Mouse (Mus musculus) activated CD4-positive, CD25-positive, alpha-beta regulatory T cell, adult 4 months (primary cell): ENCODE results near the gene Hvcn1. TPM values are rescaled to one million over a fixed set of nuclear protein-coding genes. Genes with fewer than 3 reads are reported as not detected.

Source experiments
- ATAC-seq: one replicate; pipeline ENCODE4 v1.8.0; 2017
- polyA plus RNA-seq, 2 experiments: library from polyadenylated mRNA; unstranded; fragments of 100-300 nt; shearing (Covaris generic); gene quantifications; one replicate each; pipeline ENCODE4 v1.2.1; 2017

Hvcn1 gene
- polyA plus RNA-seq, 2 experiments from 2014 or later, result 39.5 to 46.5 TPM

DNA sequence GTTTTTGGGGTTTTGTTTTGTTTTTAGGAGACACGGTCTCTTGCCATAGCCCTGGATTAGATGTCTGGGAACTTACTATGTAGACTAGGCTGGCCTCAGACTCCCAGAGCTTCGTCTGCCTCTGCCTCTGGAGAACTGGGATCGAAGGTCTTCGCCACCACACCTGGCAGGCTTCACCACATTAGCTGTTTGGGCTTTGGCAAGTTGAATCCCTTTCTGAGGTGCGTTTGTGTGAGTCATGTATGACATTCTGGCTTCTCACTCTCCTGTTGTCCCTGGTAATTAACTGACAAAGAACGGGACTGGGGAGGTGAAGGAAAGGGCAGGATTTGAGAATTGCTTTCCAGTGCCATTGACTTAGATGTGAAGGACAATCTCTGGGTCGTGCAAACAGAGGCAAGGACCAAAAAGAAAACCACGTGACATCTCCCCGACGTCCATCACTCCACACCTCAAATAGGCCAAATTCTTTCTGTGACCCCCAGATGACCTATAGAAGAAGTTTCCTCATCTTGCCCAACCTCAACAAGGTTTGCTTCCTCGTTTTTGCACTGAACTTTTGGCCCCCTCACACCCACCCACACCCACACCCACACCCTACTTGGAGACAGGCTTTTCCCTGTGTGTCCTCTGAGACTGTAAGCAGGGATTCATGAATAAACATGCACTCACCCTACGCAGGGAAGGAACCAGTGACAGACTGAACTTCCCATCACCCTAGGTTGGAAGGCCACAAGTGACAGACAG lies 62.4 kb downstream of the Hvcn1 start:
- ATAC-seq, result no peak

DNA sequence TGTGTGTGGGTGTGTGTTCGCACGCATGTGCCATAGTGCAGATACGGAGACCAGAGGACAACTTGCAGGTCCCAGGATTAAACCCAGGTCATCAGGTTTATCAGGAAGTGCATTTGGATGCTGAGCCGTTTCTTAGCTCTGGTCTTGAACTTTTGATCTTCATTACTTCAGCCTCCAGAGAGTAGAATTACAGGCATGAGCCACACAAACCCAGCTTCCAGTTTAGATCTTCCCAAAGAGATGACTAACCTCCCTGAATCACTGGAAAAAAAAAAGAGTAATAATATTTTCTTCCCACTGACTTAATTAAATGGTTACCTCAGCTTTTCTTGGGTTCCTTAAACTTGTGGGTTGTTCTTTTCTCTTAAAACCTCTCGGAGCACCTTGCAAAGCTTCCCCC lies 66.2 kb downstream of the Hvcn1 start:
- no peak for ATAC-seq

DNA sequence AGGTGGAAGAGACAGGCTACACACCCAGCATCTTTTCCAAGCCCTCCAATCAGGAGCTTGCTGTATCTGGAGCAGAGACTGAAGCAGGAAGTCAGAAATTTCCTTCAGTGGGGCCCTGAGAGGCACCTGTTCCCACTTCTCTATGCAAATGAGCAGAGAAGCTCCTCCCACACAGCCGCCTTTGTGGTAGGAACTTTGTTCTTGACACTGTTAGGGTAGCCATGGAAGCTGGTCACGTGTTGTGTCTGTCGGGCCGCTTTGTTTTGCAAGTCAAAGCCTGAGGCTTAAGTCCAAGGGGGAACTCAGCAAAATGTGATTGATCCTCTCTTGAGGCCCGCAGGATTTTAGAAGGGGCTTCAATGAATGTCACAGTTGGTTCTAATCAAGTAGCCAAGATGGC lies 68.2 kb downstream of the Hvcn1 start:
- ATAC-seq, result peak; percentile 57

DNA sequence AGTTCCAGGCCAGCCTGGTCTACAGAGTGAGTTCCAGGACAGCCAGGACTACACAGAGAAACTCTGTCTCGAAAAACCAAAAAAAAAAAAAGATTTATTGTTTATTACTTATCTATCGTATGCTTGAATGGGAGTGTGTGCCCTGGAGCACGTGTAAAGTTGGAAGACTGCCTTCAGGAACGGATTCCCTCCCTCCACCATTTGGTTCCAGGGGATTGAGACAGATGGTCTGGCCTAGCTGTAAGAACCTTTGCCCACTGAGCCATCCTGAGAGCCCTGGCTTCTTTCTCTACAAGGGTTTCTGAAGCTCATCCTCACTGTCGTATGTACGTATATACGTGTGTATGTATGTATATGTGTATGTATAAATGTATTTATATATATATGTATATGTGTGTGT lies 72.3 kb downstream of the Hvcn1 start:
- no peak for ATAC-seq

DNA sequence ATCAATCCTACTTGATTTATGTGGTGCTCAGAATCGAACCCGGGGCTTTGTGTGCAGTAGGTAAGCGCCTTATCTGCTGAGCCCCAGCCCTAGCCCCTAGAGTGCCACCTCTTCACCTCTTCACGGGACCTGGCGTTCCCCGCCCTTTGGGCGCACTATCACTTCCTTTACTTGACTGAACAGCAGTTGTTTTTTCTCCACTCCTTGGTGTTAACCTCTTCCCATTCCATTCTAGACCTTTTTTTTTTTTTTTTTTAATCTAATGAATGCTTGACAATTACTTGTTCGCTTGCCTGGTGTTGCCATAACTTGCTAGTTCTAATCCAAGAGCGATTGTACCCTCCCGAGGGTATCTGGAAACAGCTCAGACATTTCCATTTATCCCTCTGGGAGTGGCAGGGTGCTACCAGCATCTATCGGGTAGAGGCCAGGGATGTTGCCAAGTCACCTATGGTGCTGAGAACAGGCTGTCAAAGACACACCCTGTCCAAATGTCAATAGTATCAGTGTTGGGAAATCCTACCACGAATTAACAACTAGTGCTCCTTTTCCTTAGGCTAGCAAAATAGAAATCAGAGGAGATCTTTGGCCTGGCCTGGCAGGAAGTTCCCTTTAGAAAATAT lies 73.3 kb downstream of the Hvcn1 start:
- ATAC-seq, result no peak

- ATAC-seq, result no peak
These were observed 73.8 kb downstream of the Hvcn1 start for GRCm38 (mm10) chr5:122280422-122280826.

DNA sequence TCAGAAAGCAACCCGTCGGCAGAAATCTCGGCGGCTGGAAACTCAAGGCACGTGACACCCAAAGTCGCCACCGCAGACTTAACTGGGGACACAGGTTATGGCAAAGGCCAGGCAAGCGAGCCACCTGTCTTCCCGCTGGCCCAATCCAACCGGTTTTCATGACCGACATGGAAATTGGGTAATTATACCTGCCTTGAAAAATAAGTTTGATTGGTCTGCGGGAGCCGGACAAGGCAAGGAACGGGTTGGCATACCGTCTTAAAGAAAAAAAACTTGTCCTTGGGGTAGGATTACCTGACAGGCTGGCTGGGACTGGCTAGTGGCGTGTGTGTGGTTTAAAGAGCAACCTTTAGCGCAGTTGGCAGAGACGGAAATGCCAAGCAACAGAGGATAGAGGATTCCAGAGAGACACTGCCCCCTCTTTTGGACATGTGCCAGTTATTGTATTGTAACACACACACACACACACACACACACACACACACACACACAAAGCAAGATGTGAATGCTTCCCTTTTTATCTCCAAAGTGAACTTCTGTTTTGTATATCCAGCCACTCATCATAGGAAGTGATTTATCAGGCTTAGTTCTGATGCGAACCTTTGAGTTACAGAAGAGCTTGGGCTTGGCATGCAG lies 74.3 kb downstream of the Hvcn1 start:
- ATAC-seq, result no peak

DNA sequence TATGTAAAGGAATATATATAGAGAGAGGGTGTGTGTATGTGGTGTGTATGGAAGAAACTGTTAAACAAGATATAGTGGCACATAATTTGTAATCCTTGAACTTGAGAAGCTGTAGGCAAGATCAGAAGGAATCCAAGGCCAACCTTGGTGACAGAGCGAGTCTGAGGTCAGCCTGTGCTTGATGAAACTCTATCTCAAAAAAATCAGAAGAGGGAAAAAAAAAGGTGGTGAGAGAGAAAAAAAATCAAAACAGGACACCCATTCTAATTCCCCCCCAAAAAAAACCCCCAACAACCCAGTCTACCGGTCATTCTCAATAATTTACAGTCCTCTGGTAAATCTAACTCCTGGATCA lies 77.2 kb downstream of the Hvcn1 start:
- no peak for ATAC-seq

- ATAC-seq, result peak; percentile 55
These were observed 77.8 kb downstream of the Hvcn1 start, which contains the start of gene Pptc7 for GRCm38 (mm10) chr5:122284183-122285028. Gene Pptc7 (plus strand): TSS chr5:122284365.

GRCm38 (mm10) chr5:122285029-122285766 lies 78.6 kb downstream of the Hvcn1 start:
- no peak for ATAC-seq

GRCm38 (mm10) chr5:122285767-122286150 lies 79.2 kb downstream of the Hvcn1 start:
- ATAC-seq, result no peak

GRCm38 (mm10) chr5:122286191-122286590 lies 79.6 kb downstream of the Hvcn1 start:
- ATAC-seq, result no peak

DNA sequence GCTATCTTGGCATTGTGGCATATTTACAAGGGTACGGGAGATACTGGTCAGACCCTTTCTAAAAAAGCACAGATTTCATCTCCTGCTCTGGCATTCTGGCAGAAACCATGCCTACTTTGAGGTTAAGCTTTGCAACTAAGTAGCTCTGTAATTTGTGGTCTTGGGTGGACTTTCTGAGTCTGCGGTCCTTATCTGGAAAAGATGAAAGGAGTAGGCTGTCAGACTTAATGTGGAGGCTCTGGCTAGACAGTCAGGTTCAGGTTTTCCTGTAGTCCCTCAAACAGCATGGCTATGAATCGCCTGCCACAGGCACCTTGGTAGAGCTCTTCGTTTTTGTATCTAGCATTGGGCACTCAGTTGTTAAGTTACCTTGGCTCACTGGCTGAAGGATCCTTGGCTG lies 80.4 kb downstream of the Hvcn1 start:
- no peak for ATAC-seq

- peak; percentile 73 for ATAC-seq
These were observed 81.7 kb downstream of the Hvcn1 start for GRCm38 (mm10) chr5:122288147-122288811.

GRCm38 (mm10) chr5:122291149-122291548 lies 84.5 kb downstream of the Hvcn1 start:
- ATAC-seq, result peak; percentile 32

Other genes starting within 250 kb of the Hvcn1 start
- under 1 TPM in 1 of 2 experiments, not detected in 1; 0.13 TPM for gene Cux2, start 156.7 kb upstream of the Hvcn1 start, polyA plus RNA-seq
- not detected for gene Myl2, start 105.9 kb upstream of the Hvcn1 start, polyA plus RNA-seq
- 1 to 10 TPM in 1 of 2 experiments, not detected in 1; 1.0 TPM for gene Ccdc63, start 66.0 kb upstream of the Hvcn1 start, polyA plus RNA-seq
- gene Ppp1cc, start 48.5 kb upstream of the Hvcn1 start, polyA plus RNA-seq, result 10 to 100 TPM; 44.5 to 70.3 TPM
- gene Tctn1, start 57.7 kb downstream of the Hvcn1 start, polyA plus RNA-seq, result under 1 TPM; 0.75 to 0.96 TPM
- gene Pptc7, start 77.6 kb downstream of the Hvcn1 start, polyA plus RNA-seq, result 10 to 100 TPM; 13.5 to 14.8 TPM
- 10 to 100 TPM in 1 of 2 experiments, 1 to 10 TPM in 1; 6.6 to 14.1 TPM for gene Rad9b, start 147.4 kb downstream of the Hvcn1 start, polyA plus RNA-seq
- gene Vps29, start 147.6 kb downstream of the Hvcn1 start, polyA plus RNA-seq, result 100 to 1,000 TPM; 248 to 259 TPM
- gene Gpn3, start 165.1 kb downstream of the Hvcn1 start, polyA plus RNA-seq, result 10 to 100 TPM; 46.7 to 63.3 TPM
- 1 to 10 TPM; 9.3 to 9.9 TPM for gene Fam216a, start 165.6 kb downstream of the Hvcn1 start, polyA plus RNA-seq
- 100 to 1,000 TPM; 443 to 614 TPM for gene Arpc3, start 185.1 kb downstream of the Hvcn1 start, polyA plus RNA-seq
- 10 to 100 TPM; 13.4 to 23.7 TPM for gene Anapc7, start 214.9 kb downstream of the Hvcn1 start, polyA plus RNA-seq